Mouse (Mus musculus): ENCODE data around the gene Trip4. TPM values are rescaled to one million over a fixed set of nuclear protein-coding genes. Genes with fewer than 3 reads are reported as not detected.

Gene Trip4
- polyA plus RNA-seq, 1 experiment from 2014 or later: 31.0 TPM

DNA sequence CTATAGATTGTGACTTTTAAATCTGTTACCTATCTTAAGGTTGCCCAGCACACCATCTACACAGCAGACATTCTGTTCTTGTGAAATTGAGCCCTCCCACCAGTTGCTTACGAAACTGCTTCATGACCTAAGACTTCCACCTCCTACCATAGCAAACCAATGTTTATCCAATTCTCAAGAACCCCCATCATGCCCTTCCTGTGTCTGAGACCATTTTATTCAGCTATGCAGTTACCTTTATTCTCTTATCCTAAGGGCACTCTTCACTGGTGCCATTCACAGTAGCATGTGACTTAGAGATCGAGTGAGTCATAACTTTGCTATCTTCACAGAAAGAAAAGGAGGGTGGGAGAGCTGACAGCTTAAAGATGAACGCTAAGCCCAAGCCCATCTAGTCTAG, 80.1 kb downstream of the Trip4 start:
- 26% methylated on average over 3 of the region's 3 CpGs for WGBS
- Histone ChIP-seq H3K36me3 (ENCODE audit: insufficient read depth, low read length) (no peaks in the 10 kb centered on the region), H3K9me3 (ENCODE audit: low read length) (no peaks in the 10 kb centered on the region), H3K4me2 (replicated peaks; ENCODE audit: low read depth, low read length) (peak overlapping the region; percentile 82), H3K9ac (replicated peaks; ENCODE audit: low read length) (peak overlapping the region; percentile 39; the same call in 1 of the 2 replicates), H3K4me1 (ENCODE audit: insufficient read depth, low read length) (peaks cover 42% of the 10 kb centered on the region), H3K27me3 (ENCODE audit: insufficient read depth, low read length) (no peaks in the 10 kb centered on the region), H3K4me3 (ENCODE audit: low read length) (peak overlapping the region; percentile 90), H3K27ac (ENCODE audit: low read length) (no peak overlapping the region)
- no peak for ATAC-seq (ENCODE audit: low FRiP score, low TSS enrichment)

DNA sequence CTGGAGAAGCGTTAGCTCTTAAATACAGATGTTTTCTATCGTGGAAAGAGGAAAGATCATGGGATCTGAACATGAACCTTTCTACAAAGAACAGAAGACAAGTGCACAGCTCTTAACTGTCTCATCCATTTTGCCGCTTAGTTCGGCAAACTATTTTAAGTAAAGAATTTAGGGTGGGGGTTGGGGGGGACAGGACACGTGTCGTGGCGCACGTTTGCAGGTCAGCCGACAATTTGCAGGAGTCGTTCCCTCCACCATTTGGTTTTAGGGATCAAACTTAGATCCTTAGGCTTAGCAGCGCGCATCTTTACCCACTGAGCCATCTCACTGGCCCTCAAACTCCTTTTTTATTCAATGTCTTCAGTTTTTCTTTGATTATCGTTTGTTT, 80.6 kb downstream of the Trip4 start:
- Histone ChIP-seq H3K36me3 (ENCODE audit: insufficient read depth, low read length) (no peaks in the 10 kb centered on the region), H3K9me3 (ENCODE audit: low read length) (no peaks in the 10 kb centered on the region), H3K4me2 (replicated peaks; ENCODE audit: low read depth, low read length) (peak overlapping the region; percentile 82), H3K27me3 (ENCODE audit: insufficient read depth, low read length) (no peaks in the 10 kb centered on the region), H3K27ac (ENCODE audit: low read length) (peak overlapping the region; percentile 99), H3K4me1 (ENCODE audit: insufficient read depth, low read length) (peaks cover 42% of the 10 kb centered on the region), H3K9ac (replicated peaks; ENCODE audit: low read length) (peak overlapping the region; percentile 98), H3K4me3 (ENCODE audit: low read length) (peak overlapping the region; percentile 90)
- ATAC-seq (ENCODE audit: low FRiP score, low TSS enrichment): no peak
- under 1% methylated on average over 13 of the region's 13 CpGs for WGBS

- 1% methylated on average over 40 of the region's 76 CpGs for WGBS
- H3K36me3 ChIP-seq (ENCODE audit: insufficient read depth, low read length): no peaks in the 10 kb centered on the region
- peak within 1 kb of the TSS; percentile 82 for H3K4me2 ChIP-seq (replicated peaks; ENCODE audit: low read depth, low read length)
- peak; percentile 93 for ATAC-seq (ENCODE audit: low FRiP score, low TSS enrichment)
- peak within 1 kb of the TSS; percentile 98 for H3K9ac ChIP-seq (replicated peaks; ENCODE audit: low read length)
- H3K4me3 ChIP-seq (ENCODE audit: low read length): peak within 1 kb of the TSS; percentile 90
- peak within 1 kb of the TSS; percentile 99 for H3K27ac ChIP-seq (ENCODE audit: low read length)
- H3K27me3 ChIP-seq (ENCODE audit: insufficient read depth, low read length): no peaks in the 10 kb centered on the region
- H3K4me1 ChIP-seq (ENCODE audit: insufficient read depth, low read length): peaks cover 42% of the 10 kb centered on the region
- no peaks in the 10 kb centered on the region for H3K9me3 ChIP-seq (ENCODE audit: low read length)
These were observed 81.1 kb downstream of the Trip4 start, which contains the start of gene Zfp609 for GRCm38 (mm10) chr9:65827344-65828015. Gene Zfp609 (minus strand): TSS chr9:65827564.

GRCm38 (mm10) chr9:65826588-65827343, 81.8 kb downstream of the Trip4 start:
- Histone ChIP-seq H3K4me1 (ENCODE audit: insufficient read depth, low read length) (peaks cover 42% of the 10 kb centered on the region), H3K27me3 (ENCODE audit: insufficient read depth, low read length) (no peaks in the 10 kb centered on the region), H3K4me2 (replicated peaks; ENCODE audit: low read depth, low read length) (peak overlapping the region; percentile 82), H3K4me3 (ENCODE audit: low read length) (peak overlapping the region; percentile 90), H3K36me3 (ENCODE audit: insufficient read depth, low read length) (no peaks in the 10 kb centered on the region), H3K27ac (ENCODE audit: low read length) (peak overlapping the region; percentile 99), H3K9me3 (ENCODE audit: low read length) (no peaks in the 10 kb centered on the region), H3K9ac (replicated peaks; ENCODE audit: low read length) (peak overlapping the region; percentile 98)
- WGBS: 2% methylated on average over 27 of the region's 31 CpGs
- ATAC-seq (ENCODE audit: low FRiP score, low TSS enrichment): peak; percentile 60

GRCm38 (mm10) chr9:65826226-65826587, 82.4 kb downstream of the Trip4 start:
- Histone ChIP-seq H3K9me3 (ENCODE audit: low read length) (no peaks in the 10 kb centered on the region), H3K4me1 (ENCODE audit: insufficient read depth, low read length) (peaks cover 44% of the 10 kb centered on the region), H3K9ac (replicated peaks; ENCODE audit: low read length) (peak overlapping the region; percentile 98), H3K4me3 (ENCODE audit: low read length) (peak overlapping the region; percentile 90), H3K36me3 (ENCODE audit: insufficient read depth, low read length) (no peaks in the 10 kb centered on the region), H3K27ac (ENCODE audit: low read length) (peak overlapping the region; percentile 99), H3K27me3 (ENCODE audit: insufficient read depth, low read length) (no peaks in the 10 kb centered on the region), H3K4me2 (replicated peaks; ENCODE audit: low read depth, low read length) (peak overlapping the region; percentile 82)
- ATAC-seq (ENCODE audit: low FRiP score, low TSS enrichment): peak; percentile 14; the same call in 1 of the 2 replicates
- 1% methylated on average over 4 of the region's 4 CpGs for WGBS

DNA sequence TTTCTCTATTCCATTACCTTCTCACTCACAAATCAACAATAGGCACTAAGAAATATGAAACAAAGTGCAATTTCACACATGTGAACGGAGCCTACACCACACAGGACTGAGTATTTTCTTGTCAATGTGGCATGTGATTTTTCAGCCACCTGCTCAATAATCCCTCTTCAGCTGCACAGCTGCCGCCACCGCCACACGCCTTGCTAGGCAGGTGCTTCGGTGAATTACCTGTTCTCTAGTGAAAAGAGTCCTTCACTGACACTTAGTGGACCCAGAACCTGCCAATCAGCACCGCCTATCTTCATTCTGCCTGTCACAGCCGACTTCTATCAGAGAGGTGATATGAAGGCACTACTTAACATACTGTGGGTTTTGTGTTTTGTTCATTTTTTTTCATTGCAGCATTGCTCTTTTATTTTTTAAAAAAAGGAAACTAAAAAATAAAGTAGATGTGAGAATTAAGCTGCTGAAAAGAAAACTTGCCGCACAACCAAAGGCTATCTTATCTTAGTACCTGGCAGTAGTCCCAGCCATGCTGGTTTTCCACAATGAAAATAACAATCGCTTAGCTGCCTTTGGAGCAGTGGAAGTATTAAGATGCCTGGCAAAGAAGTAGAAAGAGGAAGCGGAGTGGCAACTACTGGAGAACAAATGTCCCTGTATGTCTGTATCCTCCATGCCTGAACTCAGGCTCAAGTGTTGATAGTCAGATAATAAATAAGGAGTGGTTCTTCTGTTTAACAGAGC, 84.7 kb downstream of the Trip4 start:
- no peaks in the 10 kb centered on the region for H3K9me3 ChIP-seq (ENCODE audit: low read length)
- H3K4me2 ChIP-seq (replicated peaks; ENCODE audit: low read depth, low read length): no peak overlapping the region
- 75% methylated on average over 10 of the region's 10 CpGs for WGBS
- H3K9ac ChIP-seq (replicated peaks; ENCODE audit: low read length): no peak overlapping the region
- no peaks in the 10 kb centered on the region for H3K27me3 ChIP-seq (ENCODE audit: insufficient read depth, low read length)
- no peaks in the 10 kb centered on the region for H3K36me3 ChIP-seq (ENCODE audit: insufficient read depth, low read length)
- ATAC-seq (ENCODE audit: low FRiP score, low TSS enrichment): no peak
- no peak overlapping the region for H3K27ac ChIP-seq (ENCODE audit: low read length)
- H3K4me1 ChIP-seq (ENCODE audit: insufficient read depth, low read length): peaks cover 41% of the 10 kb centered on the region
- H3K4me3 ChIP-seq (ENCODE audit: low read length): no peak overlapping the region

DNA sequence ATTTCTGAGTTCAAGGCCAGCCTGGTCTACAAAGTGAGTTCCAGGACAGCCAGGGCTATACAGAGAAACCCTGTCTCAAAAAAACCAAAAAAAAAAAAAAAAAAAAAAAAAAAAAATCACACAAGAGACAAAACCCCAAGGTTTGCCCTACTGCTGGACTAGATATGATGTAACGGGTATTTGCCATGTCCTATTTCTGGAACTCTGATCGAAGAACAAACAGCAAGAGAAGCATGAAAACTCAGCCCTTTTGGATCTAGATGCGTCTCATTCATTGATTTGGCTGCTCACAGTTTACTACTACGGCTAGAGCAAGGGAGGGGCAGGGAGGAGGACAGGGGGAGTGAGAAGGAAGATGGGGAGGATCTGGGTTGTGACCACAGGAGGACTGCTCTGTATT, 86.6 kb downstream of the Trip4 start:
- ATAC-seq (ENCODE audit: low FRiP score, low TSS enrichment): no peak
- no peaks in the 10 kb centered on the region for H3K9me3 ChIP-seq (ENCODE audit: low read length)
- no peaks in the 10 kb centered on the region for H3K36me3 ChIP-seq (ENCODE audit: insufficient read depth, low read length)
- no peak overlapping the region for H3K9ac ChIP-seq (replicated peaks; ENCODE audit: low read length)
- no peaks in the 10 kb centered on the region for H3K27me3 ChIP-seq (ENCODE audit: insufficient read depth, low read length)
- no peak overlapping the region for H3K4me2 ChIP-seq (replicated peaks; ENCODE audit: low read depth, low read length)
- no peak overlapping the region for H3K4me3 ChIP-seq (ENCODE audit: low read length)
- no peak overlapping the region for H3K27ac ChIP-seq (ENCODE audit: low read length)
- WGBS: 76% methylated on average over 4 of the region's 4 CpGs
- H3K4me1 ChIP-seq (ENCODE audit: insufficient read depth, low read length): peaks cover 31% of the 10 kb centered on the region

- Histone ChIP-seq H3K9ac (replicated peaks; ENCODE audit: low read length) (no peak overlapping the region), H3K4me1 (ENCODE audit: insufficient read depth, low read length) (peaks cover 20% of the 10 kb centered on the region), H3K27me3 (ENCODE audit: insufficient read depth, low read length) (no peaks in the 10 kb centered on the region), H3K36me3 (ENCODE audit: insufficient read depth, low read length) (peaks cover 3% of the 10 kb centered on the region; the same call in 1 of the 2 replicates), H3K4me3 (ENCODE audit: low read length) (no peak overlapping the region), H3K4me2 (replicated peaks; ENCODE audit: low read depth, low read length) (no peak overlapping the region), H3K27ac (ENCODE audit: low read length) (no peak overlapping the region), H3K9me3 (ENCODE audit: low read length) (peaks cover 3% of the 10 kb centered on the region; the same call in 1 of the 2 replicates)
- 69% methylated on average over 2 of the region's 2 CpGs for WGBS
- ATAC-seq (ENCODE audit: low FRiP score, low TSS enrichment): no peak
These were observed 88.3 kb downstream of the Trip4 start for GRCm38 (mm10) chr9:65820301-65820700.

GRCm38 (mm10) chr9:65818402-65818801, 90.2 kb downstream of the Trip4 start:
- no peak overlapping the region for H3K4me2 ChIP-seq (replicated peaks; ENCODE audit: low read depth, low read length)
- no peak overlapping the region for H3K4me3 ChIP-seq (ENCODE audit: low read length)
- H3K36me3 ChIP-seq (ENCODE audit: insufficient read depth, low read length): peaks cover 3% of the 10 kb centered on the region; the same call in 1 of the 2 replicates
- peaks cover 3% of the 10 kb centered on the region; the same call in 1 of the 2 replicates for H3K9me3 ChIP-seq (ENCODE audit: low read length)
- H3K9ac ChIP-seq (replicated peaks; ENCODE audit: low read length): no peak overlapping the region
- H3K4me1 ChIP-seq (ENCODE audit: insufficient read depth, low read length): peaks cover 7% of the 10 kb centered on the region; the same call in 1 of the 2 replicates
- no peak for ATAC-seq (ENCODE audit: low FRiP score, low TSS enrichment)
- H3K27me3 ChIP-seq (ENCODE audit: insufficient read depth, low read length): no peaks in the 10 kb centered on the region
- H3K27ac ChIP-seq (ENCODE audit: low read length): no peak overlapping the region
- WGBS: 90% methylated on average over 2 of the region's 2 CpGs
